Mouse (Mus musculus) layer of hippocampus, adult 6 months (tissue): ENCODE measurements around the gene Ppp2r5a. TPM values are rescaled to one million over a fixed set of nuclear protein-coding genes. Genes with fewer than 3 reads are reported as not detected.

Source experiments
- long read RNA-seq, 2 experiments: library from polyadenylated mRNA; unstranded; transcript quantifications; one replicate each; pipeline ENCODE4 v2.0.0; 2019 to 2020
- polyA plus RNA-seq: library from polyadenylated mRNA; unstranded; fragments of <200 nt; fragmentation: Nextera tagmentation; gene quantifications from 2 replicates; pipeline ENCODE4 v1.2.3, GENCODE M21; 2021

Gene Ppp2r5a
- polyA plus RNA-seq = 9.7 and 12.3 TPM in 2 replicates
- long read RNA-seq, experiment 1, transcript Ppp2r5a-201 (13 exons, 3,088 nt) = major isoform, 7 of 34 reads
- long read RNA-seq, experiment 1, partial matches to known transcripts = 25 of 34 reads
- long read RNA-seq, experiment 1, other reads (novel, unspliced or antisense) = 2 of 34 reads
- long read RNA-seq, experiment 2, transcript Ppp2r5a-201 (13 exons, 3,088 nt) = major isoform, 19 of 27 reads
- long read RNA-seq, experiment 2, partial matches to known transcripts = 6 of 27 reads
- long read RNA-seq, experiment 2, other reads (novel, unspliced or antisense) = 2 of 27 reads

DNA sequence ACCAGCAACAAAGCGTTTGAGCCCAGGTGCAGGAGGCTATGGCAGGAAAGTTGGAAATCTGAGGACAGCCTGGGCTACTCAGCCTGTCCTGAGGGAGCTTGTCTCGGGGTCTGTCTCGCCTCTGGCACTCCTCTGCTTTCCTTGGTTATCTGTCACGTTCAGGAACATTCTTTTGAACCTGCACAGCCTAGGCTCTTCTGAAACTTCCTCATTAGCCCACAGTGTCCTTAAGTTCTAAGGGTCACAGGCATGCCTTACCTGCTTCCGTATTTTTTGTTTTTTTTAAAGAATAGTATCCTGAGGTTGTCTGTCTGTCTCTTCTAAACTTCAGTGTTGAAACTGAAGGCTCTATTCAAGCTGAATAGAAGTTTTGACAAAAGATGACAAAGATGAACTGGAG lies at the start of gene Ppp2r5a:
Ppp2r5a (minus strand) TSS at position 199 of the 400 bp plus-strand sequence.

DNA sequence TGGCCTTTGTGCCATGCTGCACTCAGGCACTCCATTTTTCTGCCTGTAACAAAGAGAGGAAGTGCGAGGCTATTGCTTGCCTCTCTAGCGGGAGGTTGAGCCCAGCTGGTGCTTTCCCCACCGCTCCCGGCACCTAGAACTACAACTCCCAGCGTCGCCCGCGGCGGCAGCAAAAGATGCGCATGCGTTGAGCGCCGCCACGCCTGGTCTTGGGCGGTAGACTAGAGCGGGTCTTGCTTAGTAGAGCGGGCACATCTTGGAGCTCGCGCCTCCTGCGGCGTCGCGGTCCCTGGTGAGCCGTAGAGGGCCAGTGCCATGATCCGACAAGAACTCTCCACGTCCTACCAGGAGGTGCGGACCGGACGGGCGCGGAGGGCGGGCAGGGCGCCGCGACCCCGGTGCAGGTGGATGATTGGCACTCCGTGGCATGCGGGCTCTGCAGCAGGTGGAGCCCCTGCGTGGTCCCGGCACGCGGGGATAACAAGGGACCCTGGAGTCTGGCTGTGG lies 77.3 kb downstream of the Ppp2r5a start, which contains the start of gene Tmem206:
Tmem206 (plus strand) TSS at position 187 of the 507 bp plus-strand sequence.

DNA sequence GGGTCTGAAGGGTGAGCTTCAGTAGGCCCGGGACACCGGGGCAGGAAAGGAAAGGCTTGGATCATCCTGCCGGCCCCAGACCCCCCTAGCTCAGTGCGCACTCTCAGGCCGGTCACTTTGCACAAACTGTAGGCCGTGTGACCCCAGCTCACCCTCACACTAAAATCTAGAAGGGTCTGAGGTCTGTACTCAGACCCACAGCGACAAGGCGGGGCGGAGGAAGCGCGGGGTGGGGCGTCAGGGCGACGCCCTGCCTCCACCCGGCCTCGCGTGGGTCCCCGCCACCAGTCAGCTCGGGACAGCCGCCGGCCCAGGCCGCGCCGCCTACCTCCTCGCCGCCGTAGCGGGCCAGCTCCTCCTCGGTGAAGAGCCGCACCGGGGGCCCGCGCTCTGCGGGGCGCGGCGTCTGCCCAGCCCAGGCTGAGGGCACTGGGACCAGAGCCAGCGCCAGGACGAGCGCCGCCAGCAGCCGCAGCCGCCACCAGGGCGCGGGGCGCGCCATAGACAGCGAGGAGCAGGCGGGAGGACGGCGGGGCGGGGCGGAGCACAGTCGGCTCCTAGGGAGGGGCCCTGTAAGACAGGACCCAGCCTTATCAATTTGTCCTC lies 85.4 kb downstream of the Ppp2r5a start, which contains the start of gene Nenf:
Nenf (minus strand) TSS at position 604 of the 606 bp plus-strand sequence.

Other genes with a start within 250 kb of the Ppp2r5a start
- not detected in 2 replicates for gene Fam71a, start 238.5 kb downstream of the Ppp2r5a start, polyA plus RNA-seq
- gene Atf3, start 185.2 kb downstream of the Ppp2r5a start, polyA plus RNA-seq = 0.53 and 0.97 TPM in 2 replicates
- gene Nenf, start 85.1 kb downstream of the Ppp2r5a start, polyA plus RNA-seq = 390 and 414 TPM in 2 replicates
- gene Tmem206, start 77.4 kb downstream of the Ppp2r5a start, polyA plus RNA-seq = 7.3 and 7.8 TPM in 2 replicates
- 1.1 and 1.8 TPM in 2 replicates for gene Dtl, start 172.3 kb upstream of the Ppp2r5a start, polyA plus RNA-seq
- 9.7 and 12.5 TPM in 2 replicates for gene Ints7, start 172.4 kb upstream of the Ppp2r5a start, polyA plus RNA-seq